Mouse (Mus musculus) heart, embryonic 15.5 days (tissue): ENCODE measurements around the gene Olfr288. TPM values are rescaled to one million over a fixed set of nuclear protein-coding genes. Genes with fewer than 3 reads are reported as not detected.

Source experiments
- ATAC-seq: fragments of 200-750 bp; cut with Nextera tagmentation; replicated peaks from 2 replicates; pipeline ENCODE4 v1.8.0; 2017; ENCODE audit warnings: low read depth, moderate TSS enrichment; ENCODE audit not compliant: insufficient number of reproducible peaks, insufficient read depth, low FRiP score
- H3K27ac ChIP-seq: fragments of 300-500 bp; sonication (generic); 2 replicates; pipeline ENCODE4 v1.5.1; 2015; ENCODE audit warnings: mild to moderate bottlenecking, inconsistent platforms
- H3K27me3 ChIP-seq: fragments of 300-500 bp; sonication (generic); 2 replicates; pipeline ENCODE4 v1.6.1; 2015; ENCODE audit warnings: inconsistent platforms
- H3K36me3 ChIP-seq: fragments of 300-500 bp; sonication (generic); 2 replicates; pipeline ENCODE4 v1.6.1; 2015; ENCODE audit warnings: mild to moderate bottlenecking, inconsistent platforms
- H3K4me1 ChIP-seq: fragments of 300-500 bp; sonication (generic); replicated peaks from 2 replicates; pipeline ENCODE4 v1.6.1; 2015; ENCODE audit warnings: inconsistent platforms
- H3K4me2 ChIP-seq: fragments of 300-500 bp; sonication (generic); 2 replicates; pipeline ENCODE4 v1.6.1; 2015; ENCODE audit warnings: inconsistent platforms, mild to moderate bottlenecking, moderate library complexity
- H3K4me3 ChIP-seq: fragments of 300-500 bp; sonication (generic); 2 replicates; pipeline ENCODE4 v1.5.1; 2015; ENCODE audit warnings: mild to moderate bottlenecking, inconsistent platforms
- H3K9ac ChIP-seq: fragments of 300-500 bp; sonication (generic); 2 replicates; pipeline ENCODE4 v1.6.1; 2015; ENCODE audit warnings: mild to moderate bottlenecking, inconsistent platforms
- H3K9me3 ChIP-seq: fragments of 300-500 bp; sonication (generic); replicated peaks from 2 replicates; pipeline ENCODE4 v1.6.1; 2016; ENCODE audit warnings: inconsistent platforms
- WGBS: fragments of 180-500 bp; shearing (Covaris S2); methylation state at CpG from one replicate; pipeline ENCODE4 v1.1.7; 2015; ENCODE audit warnings: mixed read lengths; 5-methylcytosine and 5-hydroxymethylcytosine counted together
- polyA plus RNA-seq: library from polyadenylated mRNA; unstranded; fragments of >200 nt; fragmentation: Nextera tagmentation; extraction: Ambion mirVana; gene quantifications from 2 replicates; pipeline ENCODE4 v1.2.1, GENCODE M21; 2015

Gene Olfr288
- polyA plus RNA-seq, 1 experiment from 2014 or later: not detected

GRCm38 (mm10) chr15:98166963-98167644 is 28.2 kb downstream of the Olfr288 start, which contains the start of gene Ccdc184:
TSS of gene Ccdc184 (plus strand) at chr15:98167158.
- Histone ChIP-seq H3K9ac (peak within 1 kb of the TSS; percentile 43), H3K27ac (no peak within 1 kb of the TSS)

GRCm38 (mm10) chr15:98165525-98165924 is 29.8 kb downstream of the Olfr288 start, which contains the start of gene Asb8:
TSS of gene Asb8 (minus strand) at chr15:98165625.
- no peak for ATAC-seq
- no peak within 1 kb of the TSS for H3K4me2 ChIP-seq
- peaks cover 54% of the 10 kb centered on the region for H3K27me3 ChIP-seq
- H3K36me3 ChIP-seq: no peaks in the 10 kb centered on the region
- H3K9me3 ChIP-seq: no peaks in the 10 kb centered on the region
- H3K27ac ChIP-seq: no peak within 1 kb of the TSS
- peaks cover 22% of the 10 kb centered on the region for H3K4me1 ChIP-seq
- no peak within 1 kb of the TSS for H3K9ac ChIP-seq
- no peak within 1 kb of the TSS for H3K4me3 ChIP-seq
- WGBS: 76% methylated on average over 5 of the region's 5 CpGs

More at GRCm38 (mm10) chr15:98166963-98167644, 28.2 kb downstream of the Olfr288 start, which contains the start of gene Ccdc184:
- Histone ChIP-seq H3K9me3 (no peaks in the 10 kb centered on the region), H3K4me1 (peaks cover 22% of the 10 kb centered on the region), H3K4me3 (peak within 1 kb of the TSS; percentile 56), H3K4me2 (peak within 1 kb of the TSS; percentile 92), H3K27me3 (peaks cover 70% of the 10 kb centered on the region), H3K36me3 (no peaks in the 10 kb centered on the region)
- ATAC-seq: no peak; the same call in 1 of the 2 replicates
- WGBS: 2% methylated on average over 18 of the region's 18 CpGs

DNA sequence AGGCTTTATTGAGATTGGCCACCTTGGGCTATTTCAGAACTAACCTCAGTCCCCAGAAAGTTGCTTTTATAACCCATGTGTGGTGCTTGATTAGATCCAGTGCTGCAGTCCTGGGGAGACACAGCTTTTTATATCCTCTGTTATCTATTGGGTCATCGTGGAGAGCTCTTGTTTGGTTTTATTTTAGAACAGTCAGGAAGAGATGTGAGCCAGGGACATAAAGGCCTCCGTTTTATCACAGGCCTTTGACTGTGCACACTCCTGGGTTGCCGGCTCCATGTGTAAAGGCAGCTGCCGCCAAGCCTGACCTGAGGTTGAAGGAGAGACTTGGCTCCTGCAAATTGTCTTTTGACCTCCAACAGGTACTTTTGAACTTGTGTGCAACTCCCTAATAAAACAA is 32.8 kb downstream of the Olfr288 start:
- no peak for ATAC-seq
- H3K4me3 ChIP-seq: no peak overlapping the region
- H3K9ac ChIP-seq: no peak overlapping the region
- no peaks in the 10 kb centered on the region for H3K9me3 ChIP-seq
- peaks cover 11% of the 10 kb centered on the region for H3K4me1 ChIP-seq
- WGBS: 35% methylated on average over 4 of the region's 4 CpGs
- no peaks in the 10 kb centered on the region for H3K36me3 ChIP-seq
- H3K27ac ChIP-seq: peak overlapping the region; percentile 49
- H3K4me2 ChIP-seq: no peak overlapping the region
- H3K27me3 ChIP-seq: peaks cover 24% of the 10 kb centered on the region

- no peaks in the 10 kb centered on the region for H3K9me3 ChIP-seq
- no peak overlapping the region for H3K4me2 ChIP-seq
- ATAC-seq: no peak
- H3K4me3 ChIP-seq: no peak overlapping the region
- 74% methylated on average over 19 of the region's 19 CpGs for WGBS
- no peak overlapping the region for H3K27ac ChIP-seq
- no peaks in the 10 kb centered on the region for H3K36me3 ChIP-seq
- no peak overlapping the region for H3K9ac ChIP-seq
- peaks cover 13% of the 10 kb centered on the region for H3K27me3 ChIP-seq
- H3K4me1 ChIP-seq: no peaks in the 10 kb centered on the region; the same call in 1 of the 2 replicates
Observed at GRCm38 (mm10) chr15:98161026-98161805, 34.1 kb downstream of the Olfr288 start.

GRCm38 (mm10) chr15:98157253-98157652 is 38.1 kb downstream of the Olfr288 start:
- no peak overlapping the region for H3K4me2 ChIP-seq
- WGBS: 22% methylated on average over 1 of the region's 1 CpGs
- H3K9me3 ChIP-seq: no peaks in the 10 kb centered on the region

DNA sequence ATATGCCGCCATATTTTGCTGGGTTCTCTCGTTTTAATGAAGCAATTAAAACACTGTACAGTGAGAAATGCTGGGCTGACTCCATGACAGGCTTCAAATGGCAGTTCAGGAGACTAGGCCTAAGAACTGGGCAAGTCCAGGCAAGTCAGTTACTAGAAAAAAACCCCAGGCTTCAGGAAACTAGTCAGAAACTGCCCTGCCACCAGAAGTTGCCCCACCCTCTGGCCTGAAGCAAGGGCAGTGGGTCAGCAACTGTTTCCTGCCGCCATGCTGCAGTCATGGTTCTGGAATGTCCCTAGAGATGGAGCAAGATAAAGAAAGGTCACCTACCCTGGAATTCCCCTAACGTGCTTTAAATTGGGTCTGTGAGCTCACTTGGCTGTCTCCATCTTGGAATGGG is 39.4 kb downstream of the Olfr288 start:
- no peak overlapping the region for H3K9ac ChIP-seq
- no peaks in the 10 kb centered on the region for H3K9me3 ChIP-seq
- 52% methylated on average over 4 of the region's 4 CpGs for WGBS
- H3K4me1 ChIP-seq: no peaks in the 10 kb centered on the region
- no peaks in the 10 kb centered on the region for H3K36me3 ChIP-seq
- ATAC-seq: no peak
- no peaks in the 10 kb centered on the region for H3K27me3 ChIP-seq
- H3K27ac ChIP-seq: no peak overlapping the region
- no peak overlapping the region for H3K4me2 ChIP-seq
- no peak overlapping the region for H3K4me3 ChIP-seq

More at GRCm38 (mm10) chr15:98157253-98157652, 38.1 kb downstream of the Olfr288 start:
- Histone ChIP-seq H3K9ac (no peak overlapping the region), H3K27ac (no peak overlapping the region), H3K36me3 (no peaks in the 10 kb centered on the region), H3K4me1 (no peaks in the 10 kb centered on the region), H3K4me3 (no peak overlapping the region), H3K27me3 (no peaks in the 10 kb centered on the region)
- no peak for ATAC-seq

DNA sequence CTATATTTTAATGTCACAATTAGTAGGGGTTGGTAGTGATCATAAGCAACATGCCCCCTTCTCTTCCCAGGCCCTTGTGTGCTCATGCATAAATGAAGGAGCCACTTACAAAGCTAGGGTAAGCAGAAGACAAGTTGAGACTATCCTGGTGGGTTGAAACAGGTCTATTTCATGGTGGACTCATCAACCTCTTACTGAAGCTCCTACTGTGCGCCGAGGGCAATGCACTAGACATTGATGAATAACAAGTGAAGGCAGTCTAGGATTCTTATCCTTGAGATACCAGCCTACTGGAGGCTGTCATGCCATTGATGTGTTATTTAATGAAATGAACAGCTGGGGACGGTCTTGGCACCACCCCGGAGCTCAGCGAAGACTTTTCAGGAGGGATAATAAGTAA is 40.1 kb downstream of the Olfr288 start:
- Histone ChIP-seq H3K36me3 (no peaks in the 10 kb centered on the region), H3K9me3 (no peaks in the 10 kb centered on the region), H3K9ac (no peak overlapping the region), H3K4me3 (no peak overlapping the region), H3K4me1 (no peaks in the 10 kb centered on the region), H3K27me3 (no peaks in the 10 kb centered on the region), H3K27ac (no peak overlapping the region), H3K4me2 (no peak overlapping the region)
- no peak for ATAC-seq
- WGBS: 87% methylated on average over 5 of the region's 5 CpGs

GRCm38 (mm10) chr15:98154631-98155030 is 40.7 kb downstream of the Olfr288 start:
- H3K27ac ChIP-seq: no peak overlapping the region
- no peaks in the 10 kb centered on the region for H3K36me3 ChIP-seq
- H3K9ac ChIP-seq: no peak overlapping the region
- no peak overlapping the region for H3K4me3 ChIP-seq
- peaks cover 3% of the 10 kb centered on the region for H3K4me1 ChIP-seq
- no peaks in the 10 kb centered on the region for H3K27me3 ChIP-seq
- H3K4me2 ChIP-seq: no peak overlapping the region
- no peaks in the 10 kb centered on the region for H3K9me3 ChIP-seq
- ATAC-seq: no peak
- WGBS: 71% methylated on average over 3 of the region's 3 CpGs

GRCm38 (mm10) chr15:98154146-98154545 is 41.2 kb downstream of the Olfr288 start:
- Histone ChIP-seq H3K9me3 (no peaks in the 10 kb centered on the region), H3K4me3 (no peak overlapping the region), H3K36me3 (no peaks in the 10 kb centered on the region), H3K27ac (no peak overlapping the region), H3K9ac (no peak overlapping the region), H3K4me2 (no peak overlapping the region), H3K4me1 (peaks cover 3% of the 10 kb centered on the region), H3K27me3 (no peaks in the 10 kb centered on the region)
- 64% methylated on average over 4 of the region's 4 CpGs for WGBS
- ATAC-seq: no peak

- WGBS: 33% methylated on average over 3 of the region's 3 CpGs
- ATAC-seq: no peak
- H3K36me3 ChIP-seq: no peaks in the 10 kb centered on the region
- no peaks in the 10 kb centered on the region for H3K27me3 ChIP-seq
- H3K9me3 ChIP-seq: no peaks in the 10 kb centered on the region
- H3K9ac ChIP-seq: no peak overlapping the region
- H3K27ac ChIP-seq: no peak overlapping the region
- H3K4me2 ChIP-seq: no peak overlapping the region
- no peak overlapping the region for H3K4me3 ChIP-seq
- H3K4me1 ChIP-seq: peaks cover 3% of the 10 kb centered on the region
Observed at GRCm38 (mm10) chr15:98153625-98154024, 41.7 kb downstream of the Olfr288 start.

DNA sequence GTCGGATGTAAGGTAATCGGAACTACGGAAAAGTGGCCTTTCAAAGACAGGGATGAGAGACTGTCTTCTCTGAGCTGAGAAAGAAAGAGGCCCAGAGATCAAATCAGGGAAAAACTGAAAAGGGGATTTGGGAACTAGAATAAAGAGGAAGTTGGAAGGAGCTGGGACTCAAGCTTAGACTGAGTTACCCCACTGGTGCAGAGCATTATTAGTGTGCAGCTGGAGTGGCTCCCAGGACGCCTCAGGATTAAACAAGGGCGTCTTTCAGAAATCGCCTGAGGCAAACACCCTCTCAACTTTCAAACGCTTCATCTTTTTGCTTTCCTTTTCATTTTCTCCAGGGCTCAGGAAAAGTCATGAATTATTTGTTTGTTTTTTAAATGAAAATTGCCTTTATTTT is 42.4 kb downstream of the Olfr288 start:
- Histone ChIP-seq H3K4me2 (no peak overlapping the region), H3K4me3 (no peak overlapping the region), H3K36me3 (no peaks in the 10 kb centered on the region), H3K9me3 (no peaks in the 10 kb centered on the region), H3K9ac (no peak overlapping the region), H3K27me3 (no peaks in the 10 kb centered on the region), H3K27ac (no peak overlapping the region), H3K4me1 (peaks cover 9% of the 10 kb centered on the region)
- no peak for ATAC-seq
- 80% methylated on average over 7 of the region's 7 CpGs for WGBS
